Mouse (Mus musculus) myocyte (in vitro differentiated cells): ENCODE measurements around the gene Smim22. TPM values are rescaled to one million over a fixed set of nuclear protein-coding genes. Genes with fewer than 3 reads are reported as not detected.

ENCODE experiments used
- H3K27me3 ChIP-seq: one replicate; pipeline ENCODE4 v1.6.1; 2011; ENCODE audit not compliant: control insufficient read depth, insufficient read depth, insufficient read length
- H3K36me3 ChIP-seq: one replicate; pipeline ENCODE4 v1.6.1; 2011; ENCODE audit not compliant: control insufficient read depth, insufficient read depth
- H3K4me2 ChIP-seq: one replicate; pipeline ENCODE4 v1.6.1; 2011; ENCODE audit warnings: low read depth, control low read depth
- H3K4me3 ChIP-seq: one replicate; pipeline ENCODE4 v1.5.1; 2011; ENCODE audit warnings: mild to moderate bottlenecking, control low read depth, moderate library complexity
- H3K79me2 ChIP-seq: one replicate; pipeline ENCODE4 v1.6.1; 2011; ENCODE audit not compliant: control insufficient read depth, insufficient read depth
- H3ac ChIP-seq: one replicate; pipeline ENCODE4 v1.6.1; 2011; ENCODE audit not compliant: control insufficient read depth, insufficient read length
- CEBPB ChIP-seq: IDR thresholded peaks from 2 replicates; pipeline ENCODE4 v1.6.1; 2011; ENCODE audit warnings: mild to moderate bottlenecking, moderate library complexity; ENCODE audit not compliant: poor library complexity, insufficient read depth, severe bottlenecking
- E2F4 ChIP-seq: IDR thresholded peaks from one replicate; pipeline ENCODE4 v1.6.1; 2011; ENCODE audit warnings: mild to moderate bottlenecking, control low read depth, moderate library complexity; ENCODE audit not compliant: insufficient read depth
- MAX ChIP-seq: IDR thresholded peaks from one replicate; pipeline ENCODE4 v1.6.1; 2011; ENCODE audit warnings: low read depth, mild to moderate bottlenecking, control low read depth
- MYOD1 ChIP-seq, 3 experiments: IDR thresholded peaks; one replicate each; pipeline ENCODE4 v1.6.1; 2011; ENCODE audit warnings: control low read depth in 2 of 3, low read depth in 2 of 3, mild to moderate bottlenecking in 2 of 3, moderate library complexity in 1 of 3; ENCODE audit not compliant: insufficient read length in 2 of 3, control insufficient read depth in 1 of 3
- MYOG ChIP-seq, 3 experiments: IDR thresholded peaks; one replicate each; pipeline ENCODE4 v1.6.1; 2011; ENCODE audit warnings: control low read depth in 2 of 3, low read depth in 2 of 3, mild to moderate bottlenecking in 2 of 3; ENCODE audit not compliant: insufficient read length in 2 of 3, control insufficient read depth in 1 of 3, insufficient read depth in 1 of 3
- POLR2A ChIP-seq: IDR thresholded peaks from one replicate; pipeline ENCODE4 v1.6.1; 2011; ENCODE audit warnings: low read depth, mild to moderate bottlenecking, control low read depth, moderate library complexity; ENCODE audit not compliant: insufficient read length
- POLR2AphosphoS2 ChIP-seq: IDR thresholded peaks from one replicate; pipeline ENCODE4 v1.6.1; 2011; ENCODE audit warnings: low read depth, control low read depth; ENCODE audit not compliant: insufficient read length
- REST ChIP-seq: IDR thresholded peaks from one replicate; pipeline ENCODE4 v1.6.1; 2011; ENCODE audit warnings: mild to moderate bottlenecking, control low read depth, moderate library complexity; ENCODE audit not compliant: insufficient read depth, insufficient read length
- SRF ChIP-seq: IDR thresholded peaks from one replicate; pipeline ENCODE4 v1.6.1; 2011; ENCODE audit warnings: low read depth; ENCODE audit not compliant: control insufficient read depth, insufficient read length
- TCF12 ChIP-seq: IDR thresholded peaks from one replicate; pipeline ENCODE4 v1.6.1; 2011; ENCODE audit warnings: mild to moderate bottlenecking, control low read depth; ENCODE audit not compliant: poor library complexity, insufficient read depth, severe bottlenecking
- TCF3 ChIP-seq: IDR thresholded peaks from one replicate; pipeline ENCODE4 v1.6.1; 2011; ENCODE audit warnings: low read depth, control low read depth; ENCODE audit not compliant: insufficient read length
- USF1 ChIP-seq: IDR thresholded peaks from one replicate; pipeline ENCODE4 v1.6.1; 2011; ENCODE audit warnings: low read depth, mild to moderate bottlenecking, control low read depth, moderate library complexity
- polyA plus RNA-seq: library from polyadenylated mRNA; unstranded; fragments of >200 nt; fragmentation: generic; extraction: Trizol; gene quantifications from one replicate; pipeline ENCODE4 v1.2.1, GENCODE M21; 2012; ENCODE audit warnings: missing spikeins

The Smim22 gene
- polyA plus RNA-seq, 1 experiment = 8.5 TPM

DNA sequence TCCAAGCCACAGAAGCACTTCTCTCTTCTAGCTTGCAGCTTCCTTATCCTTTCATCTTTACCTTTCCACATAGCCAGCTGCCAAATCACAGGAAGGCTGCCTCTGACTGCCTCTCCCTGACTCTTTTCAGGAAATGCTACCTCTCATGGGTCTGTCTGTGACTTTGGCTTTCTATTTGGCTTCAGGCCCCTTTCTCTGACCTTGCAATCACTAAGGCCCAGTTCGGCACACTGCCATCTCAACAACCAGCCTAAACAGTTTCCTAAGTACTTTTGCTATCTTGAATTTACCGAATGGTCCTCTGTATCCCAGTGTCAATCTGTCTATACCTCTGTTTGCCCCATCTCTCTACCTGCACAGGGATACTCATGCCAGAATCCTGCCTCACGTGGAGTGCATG lies 28.5 kb downstream of the Smim22 start:
- H3K4me3 ChIP-seq = no peak overlapping the region
- no peak overlapping the region for H3ac ChIP-seq
- H3K36me3 ChIP-seq = peaks cover 74% of the 10 kb centered on the region
- H3K79me2 ChIP-seq = no peaks in the 10 kb centered on the region
- TF ChIP-seq CEBPB = no peak
- no peak for TF ChIP-seq TCF3
- TF ChIP-seq REST = no peak
- TF ChIP-seq POLR2A = no peak
- no peak for TF ChIP-seq MAX
- TF ChIP-seq SRF = no peak
- H3K27me3 ChIP-seq = no peaks in the 10 kb centered on the region
- H3K4me2 ChIP-seq = no peak overlapping the region

DNA sequence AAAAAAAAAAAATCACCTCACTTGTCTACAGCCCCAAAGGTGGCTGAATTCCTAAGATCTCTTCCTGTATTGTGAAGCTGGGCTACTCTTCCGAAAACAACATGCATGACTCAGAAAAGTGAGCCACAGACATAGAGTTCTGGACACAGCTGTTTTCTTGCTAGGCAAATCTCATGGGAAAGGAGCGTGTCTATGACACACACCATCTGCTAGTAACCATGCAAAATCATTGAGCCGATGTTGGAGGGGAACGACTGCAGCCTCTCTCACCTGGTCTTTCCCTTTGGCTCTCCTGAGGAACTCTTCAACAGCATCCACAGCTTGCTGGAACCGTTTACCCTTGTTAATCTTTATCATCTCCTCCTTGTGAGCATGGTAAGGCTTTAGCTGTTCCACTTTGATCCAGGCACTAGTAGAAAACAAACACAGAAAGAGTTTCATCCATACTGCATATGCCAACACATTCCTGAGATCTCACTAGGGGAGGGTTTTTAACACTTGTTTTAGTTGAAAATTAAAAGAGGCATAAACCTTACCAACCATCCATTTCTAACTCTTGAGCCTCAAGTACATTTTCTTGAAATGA lies 29.7 kb downstream of the Smim22 start:
- no peaks in the 10 kb centered on the region for H3K27me3 ChIP-seq

GRCm38 (mm10) chr16:5045322-5045721 lies 38.2 kb downstream of the Smim22 start:
- Histone ChIP-seq H3K79me2 (peaks cover 30% of the 10 kb centered on the region), H3K4me2 (no peak overlapping the region), H3K4me3 (no peak overlapping the region), H3ac (no peak overlapping the region), H3K27me3 (no peaks in the 10 kb centered on the region), H3K36me3 (peaks cover 51% of the 10 kb centered on the region)
- TF ChIP-seq POLR2AphosphoS2 = no peak
- TF ChIP-seq CEBPB = no peak
- no peak for TF ChIP-seq TCF12
- no peak for TF ChIP-seq E2F4

More for the DNA sequence above, 29.7 kb downstream of the Smim22 start:
- TF ChIP-seq TCF12 (no peak), POLR2AphosphoS2 (no peak), MYOG (IDR thresholded peaks at IDR 0.05; ENCODE audit: control insufficient read depth in 1 of 3, insufficient read depth in 1 of 3, insufficient read length in 2 of 3, low read depth in 2 of 3) (no peak), SRF (no peak), REST (no peak), TCF3 (no peak), USF1 (no peak)
- peaks cover 74% of the 10 kb centered on the region for H3K36me3 ChIP-seq
- H3K4me2 ChIP-seq = no peak overlapping the region
- no peak overlapping the region for H3K4me3 ChIP-seq
- no peak overlapping the region for H3ac ChIP-seq
- no peaks in the 10 kb centered on the region for H3K79me2 ChIP-seq

- no peaks in the 10 kb centered on the region for H3K27me3 ChIP-seq
- H3K4me3 ChIP-seq = peak overlapping the region; percentile 94
- peak overlapping the region; percentile 47 for H3ac ChIP-seq
- peaks cover 19% of the 10 kb centered on the region for H3K36me3 ChIP-seq
- peaks cover 52% of the 10 kb centered on the region for H3K79me2 ChIP-seq
- no peak for TF ChIP-seq USF1
- no peak for TF ChIP-seq MYOD1 (IDR thresholded peaks at IDR 0.05; ENCODE audit: control insufficient read depth in 1 of 3, insufficient read length in 2 of 3, low read depth in 2 of 3)
- TF ChIP-seq CEBPB = no peak
- no peak for TF ChIP-seq TCF3
- TF ChIP-seq POLR2A = no peak
- peak overlapping the region; percentile 85 for H3K4me2 ChIP-seq
Observed at GRCm38 (mm10) chr16:5049182-5049773, 42.2 kb downstream of the Smim22 start.

DNA sequence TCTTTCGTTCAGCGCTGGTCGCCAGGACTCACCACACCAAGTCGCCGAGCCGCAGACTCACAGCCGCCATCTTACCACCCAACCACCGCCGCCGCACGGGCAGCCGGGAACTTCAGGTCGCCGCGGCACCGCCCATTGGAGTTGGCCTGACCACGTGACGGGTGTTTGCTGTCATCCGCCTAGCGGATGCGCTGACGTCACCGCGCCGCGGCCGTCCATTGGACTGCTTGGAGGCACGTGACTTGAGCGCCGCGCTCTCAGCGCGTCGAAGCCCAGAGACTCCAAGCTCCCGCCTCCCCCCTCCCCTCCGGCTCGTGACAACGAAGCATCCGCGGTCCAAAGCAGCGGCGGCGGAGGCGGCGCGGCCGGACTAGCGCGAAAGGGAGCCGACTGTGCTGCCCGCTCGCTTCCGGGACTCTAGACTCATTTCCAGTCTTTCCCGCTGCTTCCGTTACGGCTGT lies 42.7 kb downstream of the Smim22 start, which contains the start of the genes Glyr1 and Ubn1:
TSS of gene Glyr1 (minus strand) at position 90 of the 461 bp plus-strand sequence.
TSS of gene Ubn1 (plus strand) at position 284 of the 461 bp plus-strand sequence.
- no peak for TF ChIP-seq E2F4
- TF ChIP-seq MYOG (IDR thresholded peaks at IDR 0.05; ENCODE audit: control insufficient read depth in 1 of 3, insufficient read depth in 1 of 3, insufficient read length in 2 of 3, low read depth in 2 of 3) = no peak
- TF ChIP-seq USF1 = peak; percentile 98
- TF ChIP-seq REST = peak; percentile 28
- TF ChIP-seq POLR2AphosphoS2 = peak; percentile 95
- peak; percentile 92 for TF ChIP-seq POLR2A
- peak within 1 kb of the TSS; percentile 94 for H3K4me3 ChIP-seq
- H3K27me3 ChIP-seq = no peaks in the 10 kb centered on the region
- peaks cover 16% of the 10 kb centered on the region for H3K36me3 ChIP-seq
- H3K4me2 ChIP-seq = peak within 1 kb of the TSS; percentile 93
- peak within 1 kb of the TSS; percentile 47 for H3ac ChIP-seq
- H3K79me2 ChIP-seq = peaks cover 52% of the 10 kb centered on the region
